Mouse (Mus musculus) layer of hippocampus, adult 18-20 months (tissue): Measurements from ENCODE around the gene Gfra4. TPM values are rescaled to one million over a fixed set of nuclear protein-coding genes. Genes with fewer than 3 reads are reported as not detected.
"Not testable (repeated sequence)": the region's sequence is repeated elsewhere in the genome, so short reads cannot be mapped to it uniquely, and the experiment has no call there.

ENCODE experiments used
- DNase-seq, 2 experiments: peaks; one replicate each; pipeline ENCODE4 v3.0.0; 2022; ENCODE audit warnings: low spot score in 2 of 2
- total RNA-seq, 2 experiments: library from RNA; stranded (reverse); gene quantifications; 2 replicates each; pipeline ENCODE4 v1.2.3; 2021

Gfra4 gene
- total RNA-seq, 2 experiments from 2014 or later = 61.4 to 65.5 TPM

GRCm38 (mm10) chr2:131052043-131052442 is 9.2 kb upstream of the Gfra4 start:
- no peak for DNase-seq

- no peak for DNase-seq
Measured at GRCm38 (mm10) chr2:131046025-131046424, 3.1 kb upstream of the Gfra4 start.

GRCm38 (mm10) chr2:131044989-131045720 is 2.3 kb upstream of the Gfra4 start:
- no peak for DNase-seq

GRCm38 (mm10) chr2:131044354-131044852 is 1.5 kb upstream of the Gfra4 start:
- DNase-seq = no peak

- DNase-seq = peak; percentile 84 to 89
Measured at GRCm38 (mm10) chr2:131040854-131041825, 1.7 kb downstream of the Gfra4 start.

- no peak for DNase-seq
Measured at GRCm38 (mm10) chr2:131038675-131039074, 4.2 kb downstream of the Gfra4 start.

- no peak for DNase-seq
Measured at GRCm38 (mm10) chr2:131038197-131038596, 4.7 kb downstream of the Gfra4 start.

GRCm38 (mm10) chr2:131037226-131037990 is 5.5 kb downstream of the Gfra4 start:
- peak; percentile 40 to 63 for DNase-seq

GRCm38 (mm10) chr2:131036757-131037156 is 6.1 kb downstream of the Gfra4 start:
- no peak for DNase-seq

- DNase-seq = no peak
Measured at GRCm38 (mm10) chr2:131036343-131036742, 6.5 kb downstream of the Gfra4 start.

GRCm38 (mm10) chr2:131031406-131031805 is 11.5 kb downstream of the Gfra4 start:
- not testable (repeated sequence) for DNase-seq

GRCm38 (mm10) chr2:131030998-131031397 is 11.9 kb downstream of the Gfra4 start:
- no peak for DNase-seq

GRCm38 (mm10) chr2:131030561-131030960 is 12.3 kb downstream of the Gfra4 start:
- no peak for DNase-seq

- no peak for DNase-seq
Measured at GRCm38 (mm10) chr2:131029065-131029935, 13.6 kb downstream of the Gfra4 start.

GRCm38 (mm10) chr2:131026941-131027340 is 15.9 kb downstream of the Gfra4 start:
- no peak for DNase-seq

GRCm38 (mm10) chr2:131025230-131025629 is 17.7 kb downstream of the Gfra4 start:
- no peak for DNase-seq

- no peak for DNase-seq
Measured at GRCm38 (mm10) chr2:131010566-131010965, 32.3 kb downstream of the Gfra4 start.

- no peak for DNase-seq
Measured at GRCm38 (mm10) chr2:131009123-131009522, 33.8 kb downstream of the Gfra4 start.

GRCm38 (mm10) chr2:130992818-130993217 is 50.1 kb downstream of the Gfra4 start:
- no peak for DNase-seq
